Mouse (Mus musculus) cerebellum, postnatal 14 days (tissue): Measurements from ENCODE around the gene Tiam2.

Experiments used
- DNase-seq, 2 experiments: peaks; one replicate each; pipeline ENCODE4 v3.0.0; 2021; ENCODE audit warnings: mixed read lengths in 2 of 2

Gene Tiam2

GRCm38 (mm10) chr17:3453946-3454345 is 127.6 kb downstream of the Tiam2 start:
- no peak for DNase-seq

- DNase-seq = no peak
These were observed 128.5 kb downstream of the Tiam2 start for GRCm38 (mm10) chr17:3454850-3455249.

GRCm38 (mm10) chr17:3457914-3458681 is 131.7 kb downstream of the Tiam2 start:
- DNase-seq = no peak

GRCm38 (mm10) chr17:3465861-3466260 is 139.5 kb downstream of the Tiam2 start:
- no peak for DNase-seq

GRCm38 (mm10) chr17:3466681-3467080 is 140.3 kb downstream of the Tiam2 start:
- no peak for DNase-seq

- DNase-seq = no peak
These were observed 141.4 kb downstream of the Tiam2 start for GRCm38 (mm10) chr17:3467636-3468324.

- DNase-seq = no peak
These were observed 145.6 kb downstream of the Tiam2 start for GRCm38 (mm10) chr17:3472018-3472417.

GRCm38 (mm10) chr17:3476546-3476945 is 150.2 kb downstream of the Tiam2 start:
- no peak for DNase-seq

- peak; percentile 36 to 41 for DNase-seq
These were observed 155.5 kb downstream of the Tiam2 start for GRCm38 (mm10) chr17:3481576-3482575.

GRCm38 (mm10) chr17:3483091-3483490 is 156.7 kb downstream of the Tiam2 start:
- no peak for DNase-seq

GRCm38 (mm10) chr17:3485851-3486250 is 159.5 kb downstream of the Tiam2 start:
- DNase-seq = no peak

GRCm38 (mm10) chr17:3487211-3487610 is 160.8 kb downstream of the Tiam2 start:
- no peak for DNase-seq

- no peak for DNase-seq
These were observed 161.6 kb downstream of the Tiam2 start for GRCm38 (mm10) chr17:3487721-3488601.

GRCm38 (mm10) chr17:3490216-3490895 is 164.0 kb downstream of the Tiam2 start:
- no peak for DNase-seq

- DNase-seq = no peak
These were observed 164.7 kb downstream of the Tiam2 start for GRCm38 (mm10) chr17:3491065-3491464.

GRCm38 (mm10) chr17:3491667-3492066 is 165.3 kb downstream of the Tiam2 start:
- peak; percentile 35 to 40 for DNase-seq

- DNase-seq = no peak
These were observed 169.2 kb downstream of the Tiam2 start for GRCm38 (mm10) chr17:3495576-3495975.

GRCm38 (mm10) chr17:3496080-3496479 is 169.7 kb downstream of the Tiam2 start:
- DNase-seq = no peak

- DNase-seq = peak; percentile 24 to 76
These were observed 171.7 kb downstream of the Tiam2 start for GRCm38 (mm10) chr17:3498086-3498485.

- DNase-seq = no peak
These were observed 172.2 kb downstream of the Tiam2 start for GRCm38 (mm10) chr17:3498580-3498979.

- no peak for DNase-seq
These were observed 173.1 kb downstream of the Tiam2 start for GRCm38 (mm10) chr17:3499468-3499867.
